In the genomic region with DNA sequence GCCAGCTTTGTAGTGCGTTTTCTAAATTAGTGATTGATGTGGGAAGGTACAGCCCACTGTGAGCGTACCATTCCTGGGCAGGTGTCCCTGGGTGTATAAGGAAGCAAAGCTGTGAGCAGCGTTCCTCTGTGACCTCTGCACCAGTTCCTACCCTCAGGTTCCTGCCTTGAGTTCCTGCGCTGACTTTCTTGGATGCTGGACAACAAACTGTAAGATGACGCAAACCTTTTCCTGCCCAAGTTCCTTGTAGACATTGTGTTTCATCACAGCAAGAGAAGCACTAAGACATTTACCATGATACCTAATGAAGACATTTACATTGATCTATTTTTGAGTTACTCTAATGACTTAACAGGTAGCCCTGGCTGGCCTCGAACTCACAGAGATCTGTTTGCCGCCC, we compare ENCODE assay signal across 15 mouse cellular contexts.
"Had no signal": no experiment of that assay in that cellular context is flagged by ENCODE, and none has a peak within 500 bp of the region (broad histone marks: within the 10 kb centered on the region; RNA-seq: fewer than 3 reads in every experiment).

No protein-coding gene starts in this region.

- H3K9ac ChIP-seq: liver, embryonic 14.5 days; lung, embryonic 15.5 days; midbrain, embryonic 12.5 days; midbrain, embryonic 15.5 days had no signal

- DNase-seq: kidney, adult 18-20 months; kidney, adult 9 months; kidney, postnatal 14 days; layer of hippocampus, adult 9-11 months; lung, adult 18-20 months; lung, postnatal 10 days; lung, postnatal 36 days; thymus, adult 18-20 months; thymus, postnatal 36 days had no signal

- H3K36me3 ChIP-seq: lung, embryonic 15.5 days; midbrain, embryonic 12.5 days; midbrain, embryonic 15.5 days had no signal

- H3K4me3 ChIP-seq: layer of hippocampus, adult 2 months; lung, embryonic 15.5 days; midbrain, embryonic 12.5 days; midbrain, embryonic 15.5 days had no signal

- H3K27ac ChIP-seq: layer of hippocampus, adult 2 months; liver, embryonic 14.5 days; lung, embryonic 15.5 days; midbrain, embryonic 12.5 days; midbrain, embryonic 15.5 days had no signal

- H3K4me1 ChIP-seq: midbrain, embryonic 15.5 days had no signal

- H3K4me2 ChIP-seq: liver, embryonic 11.5 days; lung, embryonic 15.5 days; midbrain, embryonic 12.5 days; midbrain, embryonic 15.5 days had no signal

- H3K9me3 ChIP-seq: lung, embryonic 15.5 days; midbrain, embryonic 12.5 days; midbrain, embryonic 15.5 days had no signal

- ATAC-seq: midbrain, embryonic 15.5 days had no signal

- H3K27me3 ChIP-seq: lung, embryonic 15.5 days; midbrain, embryonic 12.5 days; midbrain, embryonic 15.5 days had no signal
